Mouse (Mus musculus): ENCODE data around the gene Icos. TPM values are rescaled to one million over a fixed set of nuclear protein-coding genes. Genes with fewer than 3 reads are reported as not detected.

Gene Icos
- polyA plus RNA-seq, 1 experiment from 2014 or later = 0.09 TPM

- 48% methylated on average over 7 of the region's 7 CpGs for WGBS
- no peak overlapping the region for H3K4me2 ChIP-seq (ENCODE audit: low read length)
- H3K27me3 ChIP-seq (replicated peaks; ENCODE audit: control insufficient read depth, insufficient read depth, low read length) = no peaks in the 10 kb centered on the region
- H3K4me1 ChIP-seq (replicated peaks; ENCODE audit: control insufficient read depth, insufficient read depth, low read length) = no peaks in the 10 kb centered on the region
- ATAC-seq = no peak
- H3K9ac ChIP-seq (replicated peaks; ENCODE audit: low read depth, low read length) = no peak overlapping the region
- no peaks in the 10 kb centered on the region for H3K9me3 ChIP-seq (ENCODE audit: control insufficient read depth, low read length)
- H3K4me3 ChIP-seq (replicated peaks; ENCODE audit: low read length) = no peak overlapping the region
- no peaks in the 10 kb centered on the region for H3K36me3 ChIP-seq (ENCODE audit: control insufficient read depth, insufficient read depth)
- H3K27ac ChIP-seq (ENCODE audit: low read length) = no peak overlapping the region
These were observed 1.6 kb downstream of the Icos start for GRCm38 (mm10) chr1:60979126-60979842.

DNA sequence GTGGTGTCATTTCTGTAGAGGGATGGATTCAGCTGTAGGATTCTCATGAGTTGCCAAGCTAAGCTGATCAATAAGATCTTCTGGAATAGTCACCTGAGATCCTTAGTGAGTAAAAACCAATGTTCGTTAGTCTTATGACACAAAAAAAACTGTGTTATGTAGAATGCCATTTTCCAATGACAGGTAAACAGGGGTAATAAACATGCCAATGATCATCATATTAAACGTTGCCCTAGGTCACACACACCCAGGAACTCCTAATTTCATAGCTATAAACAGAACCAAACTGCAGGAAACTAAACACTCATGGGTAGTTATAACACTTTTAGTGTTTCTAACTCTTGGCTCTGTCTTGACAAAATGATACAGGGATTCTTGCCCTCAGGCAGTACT lies 2.1 kb downstream of the Icos start:
- WGBS = 87% methylated on average over 2 of the region's 2 CpGs
- Histone ChIP-seq H3K9me3 (ENCODE audit: control insufficient read depth, low read length) (no peaks in the 10 kb centered on the region), H3K27me3 (replicated peaks; ENCODE audit: control insufficient read depth, insufficient read depth, low read length) (no peaks in the 10 kb centered on the region), H3K4me1 (replicated peaks; ENCODE audit: control insufficient read depth, insufficient read depth, low read length) (no peaks in the 10 kb centered on the region), H3K9ac (replicated peaks; ENCODE audit: low read depth, low read length) (no peak overlapping the region), H3K36me3 (ENCODE audit: control insufficient read depth, insufficient read depth) (no peaks in the 10 kb centered on the region), H3K27ac (ENCODE audit: low read length) (no peak overlapping the region), H3K4me2 (ENCODE audit: low read length) (no peak overlapping the region), H3K4me3 (replicated peaks; ENCODE audit: low read length) (no peak overlapping the region)
- no peak for ATAC-seq

DNA sequence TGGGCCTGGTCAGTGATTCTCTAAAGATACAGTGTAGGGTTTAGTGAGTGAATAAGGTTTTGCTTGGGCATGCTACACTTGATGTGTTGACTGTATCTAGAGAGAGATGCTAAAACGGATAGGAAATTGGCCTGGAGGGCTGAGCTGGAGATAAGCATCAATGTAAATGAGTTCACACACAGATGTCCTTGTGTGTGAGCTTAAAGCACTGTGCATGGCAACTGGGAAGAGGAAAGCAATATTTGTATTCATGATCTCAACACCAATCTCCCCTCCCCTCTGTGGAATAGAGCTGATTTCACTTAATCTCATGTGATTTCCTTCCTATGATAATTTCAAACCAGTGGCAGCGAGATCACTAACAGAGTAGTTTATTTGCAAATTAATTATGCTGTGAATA lies 7.3 kb downstream of the Icos start:
- ATAC-seq = no peak
- Histone ChIP-seq H3K4me2 (ENCODE audit: low read length) (no peak overlapping the region), H3K9me3 (ENCODE audit: control insufficient read depth, low read length) (no peaks in the 10 kb centered on the region), H3K36me3 (ENCODE audit: control insufficient read depth, insufficient read depth) (no peaks in the 10 kb centered on the region), H3K27me3 (replicated peaks; ENCODE audit: control insufficient read depth, insufficient read depth, low read length) (no peaks in the 10 kb centered on the region), H3K4me1 (replicated peaks; ENCODE audit: control insufficient read depth, insufficient read depth, low read length) (no peaks in the 10 kb centered on the region), H3K27ac (ENCODE audit: low read length) (no peak overlapping the region), H3K4me3 (replicated peaks; ENCODE audit: low read length) (no peak overlapping the region), H3K9ac (replicated peaks; ENCODE audit: low read depth, low read length) (no peak overlapping the region)
- 59% methylated on average over 2 of the region's 2 CpGs for WGBS

- 83% methylated on average over 5 of the region's 5 CpGs for WGBS
- Histone ChIP-seq H3K27me3 (replicated peaks; ENCODE audit: control insufficient read depth, insufficient read depth, low read length) (no peaks in the 10 kb centered on the region), H3K36me3 (ENCODE audit: control insufficient read depth, insufficient read depth) (no peaks in the 10 kb centered on the region), H3K4me1 (replicated peaks; ENCODE audit: control insufficient read depth, insufficient read depth, low read length) (no peaks in the 10 kb centered on the region), H3K4me2 (ENCODE audit: low read length) (no peak overlapping the region), H3K9me3 (ENCODE audit: control insufficient read depth, low read length) (no peaks in the 10 kb centered on the region), H3K27ac (ENCODE audit: low read length) (no peak overlapping the region), H3K9ac (replicated peaks; ENCODE audit: low read depth, low read length) (no peak overlapping the region), H3K4me3 (replicated peaks; ENCODE audit: low read length) (no peak overlapping the region)
- no peak for ATAC-seq
These were observed 8.4 kb downstream of the Icos start for GRCm38 (mm10) chr1:60986141-60986540.

GRCm38 (mm10) chr1:60989086-60989485 lies 11.4 kb downstream of the Icos start:
- Histone ChIP-seq H3K4me3 (replicated peaks; ENCODE audit: low read length) (no peak overlapping the region), H3K27me3 (replicated peaks; ENCODE audit: control insufficient read depth, insufficient read depth, low read length) (no peaks in the 10 kb centered on the region), H3K9me3 (ENCODE audit: control insufficient read depth, low read length) (no peaks in the 10 kb centered on the region), H3K9ac (replicated peaks; ENCODE audit: low read depth, low read length) (no peak overlapping the region), H3K4me1 (replicated peaks; ENCODE audit: control insufficient read depth, insufficient read depth, low read length) (no peaks in the 10 kb centered on the region), H3K4me2 (ENCODE audit: low read length) (no peak overlapping the region), H3K36me3 (ENCODE audit: control insufficient read depth, insufficient read depth) (no peaks in the 10 kb centered on the region), H3K27ac (ENCODE audit: low read length) (no peak overlapping the region)
- no peak for ATAC-seq
- WGBS = 71% methylated on average over 5 of the region's 5 CpGs

DNA sequence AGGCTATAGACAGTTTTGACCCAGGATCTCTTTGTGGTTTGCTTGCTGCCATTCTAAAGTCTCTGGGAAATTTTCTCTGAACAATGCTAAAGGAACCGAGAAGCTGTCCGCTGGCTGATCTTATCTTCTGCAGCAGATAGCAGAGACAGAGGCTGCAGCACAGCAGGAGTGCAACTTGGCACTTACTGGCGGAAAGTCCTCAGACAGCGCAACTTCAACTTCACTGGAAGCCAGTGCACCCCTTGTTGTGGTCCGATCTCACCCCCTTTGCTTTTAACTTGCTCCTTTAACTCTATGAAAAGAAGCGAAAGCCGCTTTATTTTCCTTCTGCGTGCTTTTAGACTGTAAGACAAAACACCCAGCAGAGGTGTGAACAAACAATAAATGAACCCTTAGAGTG lies 12.6 kb downstream of the Icos start:
- H3K4me1 ChIP-seq (replicated peaks; ENCODE audit: control insufficient read depth, insufficient read depth, low read length) = no peaks in the 10 kb centered on the region
- 47% methylated on average over 8 of the region's 8 CpGs for WGBS
- ATAC-seq = no peak
- H3K36me3 ChIP-seq (ENCODE audit: control insufficient read depth, insufficient read depth) = no peaks in the 10 kb centered on the region
- H3K4me2 ChIP-seq (ENCODE audit: low read length) = no peak overlapping the region
- H3K4me3 ChIP-seq (replicated peaks; ENCODE audit: low read length) = no peak overlapping the region
- H3K9ac ChIP-seq (replicated peaks; ENCODE audit: low read depth, low read length) = no peak overlapping the region
- H3K27ac ChIP-seq (ENCODE audit: low read length) = no peak overlapping the region
- H3K27me3 ChIP-seq (replicated peaks; ENCODE audit: control insufficient read depth, insufficient read depth, low read length) = no peaks in the 10 kb centered on the region
- no peaks in the 10 kb centered on the region for H3K9me3 ChIP-seq (ENCODE audit: control insufficient read depth, low read length)

- no peak overlapping the region for H3K27ac ChIP-seq (ENCODE audit: low read length)
- ATAC-seq = no peak
- no peaks in the 10 kb centered on the region for H3K27me3 ChIP-seq (replicated peaks; ENCODE audit: control insufficient read depth, insufficient read depth, low read length)
- no peaks in the 10 kb centered on the region; the same call in 1 of the 2 replicates for H3K4me1 ChIP-seq (replicated peaks; ENCODE audit: control insufficient read depth, insufficient read depth, low read length)
- H3K4me3 ChIP-seq (replicated peaks; ENCODE audit: low read length) = no peak overlapping the region
- no peaks in the 10 kb centered on the region for H3K9me3 ChIP-seq (ENCODE audit: control insufficient read depth, low read length)
- H3K4me2 ChIP-seq (ENCODE audit: low read length) = no peak overlapping the region
- 76% methylated on average over 3 of the region's 3 CpGs for whole genome bisulfite sequencing
- H3K36me3 ChIP-seq (ENCODE audit: control insufficient read depth, insufficient read depth) = no peaks in the 10 kb centered on the region
- H3K9ac ChIP-seq (replicated peaks; ENCODE audit: low read depth, low read length) = no peak overlapping the region
These were observed 20.4 kb downstream of the Icos start for GRCm38 (mm10) chr1:60998008-60998557.

DNA sequence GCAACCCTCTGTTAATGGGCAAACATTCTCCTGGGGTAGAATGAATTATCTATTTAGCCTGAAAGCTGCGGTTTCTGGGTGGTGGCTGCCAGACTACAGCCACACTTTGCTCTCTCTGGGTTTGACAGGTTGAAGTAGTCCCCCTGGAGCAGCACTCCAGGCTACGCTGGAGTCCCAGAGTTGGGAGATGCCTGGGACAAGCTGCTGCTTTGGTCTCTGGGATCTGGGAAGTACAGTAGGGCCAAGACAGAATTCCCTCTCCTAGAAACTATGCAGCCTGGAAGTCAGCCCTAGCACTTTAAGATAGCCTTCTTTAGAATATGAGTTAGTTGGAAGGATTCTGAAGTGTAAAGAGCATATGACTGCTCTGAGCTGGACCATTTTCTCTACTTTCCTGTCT lies 21.0 kb downstream of the Icos start:
- WGBS = 41% methylated on average over 2 of the region's 2 CpGs
- H3K4me2 ChIP-seq (ENCODE audit: low read length) = no peak overlapping the region
- H3K36me3 ChIP-seq (ENCODE audit: control insufficient read depth, insufficient read depth) = no peaks in the 10 kb centered on the region
- no peak overlapping the region for H3K9ac ChIP-seq (replicated peaks; ENCODE audit: low read depth, low read length)
- H3K27me3 ChIP-seq (replicated peaks; ENCODE audit: control insufficient read depth, insufficient read depth, low read length) = no peaks in the 10 kb centered on the region
- H3K27ac ChIP-seq (ENCODE audit: low read length) = no peak overlapping the region
- ATAC-seq = no peak
- H3K4me1 ChIP-seq (replicated peaks; ENCODE audit: control insufficient read depth, insufficient read depth, low read length) = no peaks in the 10 kb centered on the region; the same call in 1 of the 2 replicates
- H3K9me3 ChIP-seq (ENCODE audit: control insufficient read depth, low read length) = no peaks in the 10 kb centered on the region
- H3K4me3 ChIP-seq (replicated peaks; ENCODE audit: low read length) = no peak overlapping the region

- Histone ChIP-seq H3K4me3 (replicated peaks; ENCODE audit: low read length) (no peak overlapping the region), H3K36me3 (ENCODE audit: control insufficient read depth, insufficient read depth) (no peaks in the 10 kb centered on the region), H3K4me2 (ENCODE audit: low read length) (no peak overlapping the region), H3K4me1 (replicated peaks; ENCODE audit: control insufficient read depth, insufficient read depth, low read length) (no peaks in the 10 kb centered on the region; the same call in 1 of the 2 replicates), H3K9ac (replicated peaks; ENCODE audit: low read depth, low read length) (no peak overlapping the region), H3K9me3 (ENCODE audit: control insufficient read depth, low read length) (no peaks in the 10 kb centered on the region), H3K27ac (ENCODE audit: low read length) (no peak overlapping the region), H3K27me3 (replicated peaks; ENCODE audit: control insufficient read depth, insufficient read depth, low read length) (no peaks in the 10 kb centered on the region)
- ATAC-seq = no peak
- 87% methylated on average over 7 of the region's 7 CpGs for WGBS
These were observed 24.1 kb downstream of the Icos start for GRCm38 (mm10) chr1:61001786-61002354.

Measured in forebrain, embryonic 16.5 days (tissue).